Mouse (Mus musculus) hindbrain, embryonic 14.5 days (tissue): Measurements from ENCODE around the gene Il1b. TPM values are rescaled to one million over a fixed set of nuclear protein-coding genes. Genes with fewer than 3 reads are reported as not detected.

Experiments used
- ATAC-seq: fragments of 200-750 bp; cut with Nextera tagmentation; 2 replicates; pipeline ENCODE4 v1.8.0; 2017; ENCODE audit warnings: moderate number of reproducible peaks, mild to moderate bottlenecking, moderate TSS enrichment, moderate library complexity; ENCODE audit not compliant: low FRiP score
- DNase-seq: peaks from one replicate; pipeline ENCODE4 v3.0.0-alpha.2; 2015; ENCODE audit warnings: low spot score
- H3K27ac ChIP-seq: fragments of 300-500 bp; sonication (generic); 2 replicates; pipeline ENCODE4 v1.5.1; 2014; ENCODE audit warnings: mild to moderate bottlenecking, moderate library complexity
- H3K27me3 ChIP-seq: fragments of 300-500 bp; sonication (generic); 2 replicates; pipeline ENCODE4 v1.6.1; 2014; ENCODE audit warnings: mild to moderate bottlenecking, low read length, mixed read lengths; ENCODE audit not compliant: control insufficient read depth, insufficient read depth
- H3K36me3 ChIP-seq: fragments of 300-500 bp; sonication (generic); replicated peaks from 2 replicates; pipeline ENCODE4 v1.6.1; 2014; ENCODE audit not compliant: control insufficient read depth, insufficient read depth
- H3K4me1 ChIP-seq: fragments of 300-500 bp; sonication (generic); replicated peaks from 2 replicates; pipeline ENCODE4 v1.6.1; 2014; ENCODE audit warnings: antibody characterized with exemption, low read length, mixed read lengths; ENCODE audit not compliant: control insufficient read depth, insufficient read depth
- H3K4me2 ChIP-seq: fragments of 300-500 bp; sonication (generic); replicated peaks from 2 replicates; pipeline ENCODE4 v1.6.1; 2014; ENCODE audit warnings: mild to moderate bottlenecking, moderate library complexity
- H3K4me3 ChIP-seq: fragments of 300-500 bp; sonication (generic); replicated peaks from 2 replicates; pipeline ENCODE4 v1.5.1; 2014; ENCODE audit warnings: mild to moderate bottlenecking, low read length
- H3K9ac ChIP-seq: fragments of 300-500 bp; sonication (generic); 2 replicates; pipeline ENCODE4 v1.6.1; 2014
- H3K9me3 ChIP-seq: fragments of 300-500 bp; sonication (generic); 2 replicates; pipeline ENCODE4 v1.6.1; 2016; ENCODE audit warnings: low read length; ENCODE audit not compliant: control insufficient read depth
- WGBS: fragments of 180-500 bp; shearing (Covaris S2); extraction: QIAGEN DNeasy Blood & Tissue Kit; methylation state at CpG from one replicate; pipeline ENCODE4 v1.1.7; 2014; 5-methylcytosine and 5-hydroxymethylcytosine counted together
- polyA plus RNA-seq: library from polyadenylated mRNA; unstranded; fragments of >200 nt; fragmentation: Nextera tagmentation; extraction: Ambion mirVana; gene quantifications from 2 replicates; pipeline ENCODE4 v1.2.1, GENCODE M21; 2014

The Il1b gene
- polyA plus RNA-seq, 1 experiment from 2014 or later = not detected

- WGBS = 87% methylated on average over 3 of the region's 3 CpGs
- DNase-seq (no peak), ATAC-seq (no peak)
- Histone ChIP-seq H3K36me3 (no peaks in the 10 kb centered on the region), H3K4me3 (no peak overlapping the region), H3K9me3 (no peaks in the 10 kb centered on the region), H3K4me2 (no peak overlapping the region), H3K27me3 (no peaks in the 10 kb centered on the region), H3K9ac (no peak overlapping the region), H3K27ac (no peak overlapping the region), H3K4me1 (no peaks in the 10 kb centered on the region)
These were observed 31.4 kb upstream of the Il1b start for GRCm38 (mm10) chr2:129402330-129402729.

GRCm38 (mm10) chr2:129401803-129402202 lies 30.9 kb upstream of the Il1b start:
- Histone ChIP-seq H3K9ac (no peak overlapping the region), H3K9me3 (no peaks in the 10 kb centered on the region), H3K27ac (no peak overlapping the region), H3K4me1 (no peaks in the 10 kb centered on the region), H3K36me3 (no peaks in the 10 kb centered on the region), H3K4me3 (no peak overlapping the region), H3K4me2 (no peak overlapping the region), H3K27me3 (no peaks in the 10 kb centered on the region)
- WGBS = 92% methylated on average over 5 of the region's 5 CpGs
- ATAC-seq = no peak
- no peak for DNase-seq

- H3K4me3 ChIP-seq = no peak overlapping the region
- no peaks in the 10 kb centered on the region for H3K9me3 ChIP-seq
- H3K27me3 ChIP-seq = no peaks in the 10 kb centered on the region
- H3K9ac ChIP-seq = no peak overlapping the region
- ATAC-seq (no peak), DNase-seq (no peak)
- WGBS = 76% methylated on average over 3 of the region's 3 CpGs
- no peak overlapping the region for H3K4me2 ChIP-seq
- no peaks in the 10 kb centered on the region for H3K36me3 ChIP-seq
- no peak overlapping the region for H3K27ac ChIP-seq
- H3K4me1 ChIP-seq = no peaks in the 10 kb centered on the region
These were observed 27.2 kb upstream of the Il1b start for GRCm38 (mm10) chr2:129398176-129398575.

- H3K4me2 ChIP-seq = no peak overlapping the region
- WGBS = 42% methylated on average over 6 of the region's 6 CpGs
- H3K4me1 ChIP-seq = no peaks in the 10 kb centered on the region
- H3K4me3 ChIP-seq = no peak overlapping the region
- no peaks in the 10 kb centered on the region for H3K27me3 ChIP-seq
- DNase-seq (peak; percentile 38), ATAC-seq (no peak)
- H3K9ac ChIP-seq = no peak overlapping the region
- H3K27ac ChIP-seq = no peak overlapping the region
- no peaks in the 10 kb centered on the region for H3K9me3 ChIP-seq
- H3K36me3 ChIP-seq = no peaks in the 10 kb centered on the region
These were observed 22.6 kb upstream of the Il1b start for GRCm38 (mm10) chr2:129393524-129393923.

GRCm38 (mm10) chr2:129390161-129390560 lies 19.2 kb upstream of the Il1b start:
- Histone ChIP-seq H3K9me3 (no peaks in the 10 kb centered on the region), H3K4me2 (no peak overlapping the region), H3K4me3 (no peak overlapping the region), H3K4me1 (no peaks in the 10 kb centered on the region), H3K27ac (no peak overlapping the region), H3K27me3 (no peaks in the 10 kb centered on the region), H3K36me3 (no peaks in the 10 kb centered on the region), H3K9ac (no peak overlapping the region)
- no peak for ATAC-seq
- 92% methylated on average over 5 of the region's 5 CpGs for WGBS
- no peak for DNase-seq

GRCm38 (mm10) chr2:129389323-129389722 lies 18.4 kb upstream of the Il1b start:
- DNase-seq (no peak), ATAC-seq (no peak)
- no peaks in the 10 kb centered on the region for H3K36me3 ChIP-seq
- H3K4me2 ChIP-seq = no peak overlapping the region
- no peaks in the 10 kb centered on the region for H3K27me3 ChIP-seq
- H3K27ac ChIP-seq = no peak overlapping the region
- no peak overlapping the region for H3K4me3 ChIP-seq
- no peak overlapping the region for H3K9ac ChIP-seq
- H3K4me1 ChIP-seq = no peaks in the 10 kb centered on the region
- no peaks in the 10 kb centered on the region for H3K9me3 ChIP-seq
- WGBS = 73% methylated on average over 2 of the region's 2 CpGs

DNA sequence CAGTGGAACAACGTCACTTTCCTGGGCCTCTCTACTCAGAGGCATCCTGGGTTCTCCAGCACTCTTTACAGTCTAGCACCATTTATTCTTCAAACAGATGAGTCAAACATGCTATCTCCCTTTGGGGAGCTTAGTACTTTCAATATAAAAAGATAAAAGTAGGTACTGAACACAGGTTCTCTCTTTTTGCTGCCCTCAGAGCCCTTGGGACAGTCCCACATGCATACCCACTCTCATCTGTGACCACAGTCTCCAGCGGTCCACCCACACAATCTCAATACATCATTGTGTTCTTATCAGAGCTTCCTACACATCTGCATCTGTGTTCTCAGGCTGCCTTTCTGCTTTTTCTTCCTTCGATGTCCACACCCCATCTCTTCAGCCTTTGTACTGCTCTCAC lies 14.4 kb upstream of the Il1b start:
- DNase-seq (no peak), ATAC-seq (no peak)
- 93% methylated on average over 3 of the region's 3 CpGs for WGBS
- H3K9me3 ChIP-seq = no peaks in the 10 kb centered on the region
- no peak overlapping the region for H3K4me3 ChIP-seq
- H3K9ac ChIP-seq = no peak overlapping the region
- H3K27ac ChIP-seq = no peak overlapping the region
- no peaks in the 10 kb centered on the region for H3K27me3 ChIP-seq
- H3K36me3 ChIP-seq = no peaks in the 10 kb centered on the region
- H3K4me2 ChIP-seq = no peak overlapping the region
- no peaks in the 10 kb centered on the region for H3K4me1 ChIP-seq

DNA sequence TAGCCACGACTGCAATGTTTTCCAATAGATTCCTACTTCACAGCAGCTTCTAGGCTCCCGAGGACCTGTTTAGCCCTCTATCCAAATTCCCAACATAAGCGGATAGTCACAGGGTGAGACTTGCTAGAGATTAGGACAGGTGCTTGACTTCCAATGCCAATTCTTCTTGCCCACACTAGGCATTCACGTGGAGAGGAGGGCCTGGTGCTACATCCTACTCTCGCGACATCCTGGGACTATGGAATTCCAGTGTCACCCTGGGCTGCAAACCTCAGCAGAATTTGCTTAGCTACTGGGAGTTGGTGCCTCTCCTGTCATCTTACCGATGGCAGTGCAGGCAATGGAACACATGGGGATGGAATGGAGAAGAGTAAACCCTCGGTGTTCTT lies 13.3 kb upstream of the Il1b start:
- H3K4me2 ChIP-seq = no peak overlapping the region
- H3K9ac ChIP-seq = no peak overlapping the region
- no peaks in the 10 kb centered on the region for H3K27me3 ChIP-seq
- ATAC-seq (no peak), DNase-seq (no peak)
- WGBS = 85% methylated on average over 8 of the region's 8 CpGs
- no peak overlapping the region for H3K4me3 ChIP-seq
- H3K36me3 ChIP-seq = no peaks in the 10 kb centered on the region
- no peaks in the 10 kb centered on the region for H3K4me1 ChIP-seq
- H3K27ac ChIP-seq = no peak overlapping the region
- no peaks in the 10 kb centered on the region for H3K9me3 ChIP-seq

DNA sequence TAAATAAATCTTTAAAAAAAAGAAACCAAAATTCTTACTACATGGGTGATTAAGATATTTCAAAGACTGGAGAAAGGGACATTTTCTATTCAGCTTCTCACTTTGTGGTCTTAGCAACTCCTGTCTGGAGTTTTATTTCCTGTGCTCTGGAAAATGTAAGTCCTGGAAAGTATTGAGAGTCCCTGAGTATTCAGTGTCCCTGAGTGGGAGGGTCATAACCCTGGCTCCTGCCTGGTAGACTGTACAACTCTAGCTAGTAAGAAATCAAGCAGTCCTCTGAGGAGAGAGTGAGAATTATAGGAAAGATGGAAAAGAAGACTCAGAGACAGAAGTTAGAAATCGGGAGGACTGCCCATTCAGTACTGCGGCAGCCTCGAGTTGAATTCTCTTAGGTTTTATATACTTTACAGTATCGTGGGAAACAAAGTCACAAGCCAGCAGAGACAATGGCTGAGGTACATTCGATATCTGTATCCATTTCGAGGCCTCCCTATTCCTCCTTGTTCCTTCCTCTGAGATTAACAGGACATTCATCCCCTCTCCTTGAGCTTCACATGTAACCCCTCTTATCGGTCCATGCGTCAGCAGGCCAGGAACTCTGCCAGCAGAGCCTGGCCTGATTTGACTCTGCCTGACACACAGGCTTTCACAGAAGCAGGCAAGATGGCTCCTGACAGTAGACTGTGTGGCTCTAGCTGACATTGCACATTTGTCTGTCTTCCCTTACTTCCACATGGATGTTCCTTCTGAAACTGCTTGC lies 12.8 kb upstream of the Il1b start:
- H3K36me3 ChIP-seq = no peaks in the 10 kb centered on the region
- no peaks in the 10 kb centered on the region for H3K27me3 ChIP-seq
- H3K4me2 ChIP-seq = no peak overlapping the region
- no peak for DNase-seq
- no peak overlapping the region for H3K9ac ChIP-seq
- no peak overlapping the region for H3K27ac ChIP-seq
- H3K4me1 ChIP-seq = no peaks in the 10 kb centered on the region
- no peaks in the 10 kb centered on the region for H3K9me3 ChIP-seq
- H3K4me3 ChIP-seq = no peak overlapping the region
- no peak for ATAC-seq
- 90% methylated on average over 8 of the region's 8 CpGs for WGBS
